Mouse (Mus musculus) lung, embryonic 14.5 days (tissue): Measurements from ENCODE around the gene Pwp2. TPM values are rescaled to one million over a fixed set of nuclear protein-coding genes. Genes with fewer than 3 reads are reported as not detected.

ENCODE experiments used
- ATAC-seq: fragments of 200-750 bp; cut with Nextera tagmentation; 2 replicates; pipeline ENCODE4 v1.8.0; 2017; ENCODE audit warnings: mild to moderate bottlenecking, moderate TSS enrichment, moderate library complexity; ENCODE audit not compliant: insufficient read depth
- DNase-seq: peaks from one replicate; pipeline ENCODE4 v3.0.0-alpha.2; 2015
- H3K27ac ChIP-seq: fragments of 300-500 bp; sonication (generic); 2 replicates; pipeline ENCODE4 v1.5.1; 2014; ENCODE audit warnings: low read depth, mild to moderate bottlenecking, moderate library complexity
- H3K27me3 ChIP-seq: fragments of 300-500 bp; sonication (generic); 2 replicates; pipeline ENCODE4 v1.6.1; 2014; ENCODE audit warnings: low read length, control low read depth; ENCODE audit not compliant: insufficient read depth
- H3K36me3 ChIP-seq: fragments of 300-500 bp; sonication (generic); 2 replicates; pipeline ENCODE4 v1.6.1; 2014; ENCODE audit warnings: control low read depth; ENCODE audit not compliant: insufficient read depth
- H3K4me1 ChIP-seq: fragments of 300-500 bp; sonication (generic); 2 replicates; pipeline ENCODE4 v1.6.1; 2014; ENCODE audit warnings: antibody characterized with exemption, control low read depth; ENCODE audit not compliant: insufficient read depth
- H3K4me2 ChIP-seq: fragments of 300-500 bp; sonication (generic); 2 replicates; pipeline ENCODE4 v1.6.1; 2014; ENCODE audit warnings: mild to moderate bottlenecking
- H3K4me3 ChIP-seq: fragments of 300-500 bp; sonication (generic); 2 replicates; pipeline ENCODE4 v1.5.1; 2014; ENCODE audit warnings: low read depth, low read length
- H3K9ac ChIP-seq: fragments of 300-500 bp; sonication (generic); 2 replicates; pipeline ENCODE4 v1.6.1; 2014
- H3K9me3 ChIP-seq: fragments of 300-500 bp; sonication (generic); 2 replicates; pipeline ENCODE4 v1.6.1; 2016; ENCODE audit warnings: low read depth, low read length, control low read depth
- CTCF ChIP-seq: IDR thresholded peaks from 2 replicates; pipeline ENCODE4 v1.5.1; 2016; ENCODE audit warnings: antibody characterized with exemption, low read depth
- WGBS: fragments of 180-500 bp; shearing (Covaris S2); extraction: QIAGEN DNeasy Blood & Tissue Kit; methylation state at CpG from one replicate; pipeline ENCODE4 v1.1.7; 2014; 5-methylcytosine and 5-hydroxymethylcytosine counted together
- polyA plus RNA-seq: library from polyadenylated mRNA; unstranded; fragments of >200 nt; fragmentation: Nextera tagmentation; extraction: Ambion mirVana; gene quantifications from 2 replicates; pipeline ENCODE4 v1.2.1, GENCODE M21; 2014

The Pwp2 gene
- polyA plus RNA-seq, 1 experiment from 2014 or later = 21.8 TPM

- no peaks in the 10 kb centered on the region for H3K9me3 ChIP-seq
- H3K27ac ChIP-seq = no peak overlapping the region
- DNase-seq (no peak), ATAC-seq (no peak)
- 95% methylated on average over 7 of the region's 7 CpGs for WGBS
- H3K4me2 ChIP-seq = no peak overlapping the region
- H3K9ac ChIP-seq = no peak overlapping the region
- TF ChIP-seq CTCF = no peak
- H3K27me3 ChIP-seq = no peaks in the 10 kb centered on the region
- H3K36me3 ChIP-seq = peaks cover 75% of the 10 kb centered on the region
- H3K4me3 ChIP-seq = no peak overlapping the region
- H3K4me1 ChIP-seq = peaks cover 6% of the 10 kb centered on the region; the same call in 1 of the 2 replicates
Observed at GRCm38 (mm10) chr10:78171057-78171456, 13.9 kb downstream of the Pwp2 start.

- TF ChIP-seq CTCF = no peak
- DNase-seq = no peak
- Histone ChIP-seq H3K27me3 (no peaks in the 10 kb centered on the region), H3K4me3 (peak overlapping the region; percentile 86; the same call in 1 of the 2 replicates), H3K9me3 (no peaks in the 10 kb centered on the region), H3K4me1 (peaks cover 6% of the 10 kb centered on the region; the same call in 1 of the 2 replicates), H3K9ac (no peak overlapping the region), H3K4me2 (peak overlapping the region; percentile 83), H3K36me3 (peaks cover 75% of the 10 kb centered on the region), H3K27ac (no peak overlapping the region)
- ATAC-seq = no peak
- 51% methylated on average over 2 of the region's 2 CpGs for WGBS
Observed at GRCm38 (mm10) chr10:78170445-78170844, 14.5 kb downstream of the Pwp2 start.

GRCm38 (mm10) chr10:78169281-78170042 is 15.5 kb downstream of the Pwp2 start, which contains the start of gene D10Jhu81e:
D10Jhu81e (minus strand) TSS chr10:78169782.
- Histone ChIP-seq H3K27me3 (no peaks in the 10 kb centered on the region), H3K27ac (peak within 1 kb of the TSS; percentile 61), H3K9ac (peak within 1 kb of the TSS; percentile 77), H3K9me3 (no peaks in the 10 kb centered on the region), H3K4me1 (peaks cover 6% of the 10 kb centered on the region; the same call in 1 of the 2 replicates), H3K36me3 (peaks cover 73% of the 10 kb centered on the region), H3K4me2 (peak within 1 kb of the TSS; percentile 83), H3K4me3 (peak within 1 kb of the TSS; percentile 86)
- peak; percentile 96 for ATAC-seq
- peak; percentile 99 for DNase-seq
- 1% methylated on average over 50 of the region's 50 CpGs for WGBS
- 0 out of 2 replicates have a peak, but pooled peaks have one; percentile 12 for TF ChIP-seq CTCF

- H3K4me1 ChIP-seq = peaks cover 6% of the 10 kb centered on the region; the same call in 1 of the 2 replicates
- ATAC-seq (no peak), DNase-seq (no peak)
- no peak overlapping the region for H3K27ac ChIP-seq
- no peaks in the 10 kb centered on the region for H3K9me3 ChIP-seq
- H3K4me2 ChIP-seq = peak overlapping the region; percentile 83
- H3K27me3 ChIP-seq = no peaks in the 10 kb centered on the region
- 82% methylated on average over 11 of the region's 11 CpGs for WGBS
- no peak for TF ChIP-seq CTCF
- H3K9ac ChIP-seq = peak overlapping the region; percentile 77
- peaks cover 72% of the 10 kb centered on the region for H3K36me3 ChIP-seq
- peak overlapping the region; percentile 86 for H3K4me3 ChIP-seq
Observed at GRCm38 (mm10) chr10:78168792-78169191, 16.2 kb downstream of the Pwp2 start.

GRCm38 (mm10) chr10:78167775-78168174 is 17.2 kb downstream of the Pwp2 start:
- H3K27ac ChIP-seq = no peak overlapping the region
- H3K9ac ChIP-seq = no peak overlapping the region; the same call in 1 of the 2 replicates
- ATAC-seq = no peak
- peaks cover 6% of the 10 kb centered on the region; the same call in 1 of the 2 replicates for H3K4me1 ChIP-seq
- no peak overlapping the region for H3K4me2 ChIP-seq
- H3K27me3 ChIP-seq = no peaks in the 10 kb centered on the region
- DNase-seq = no peak
- H3K4me3 ChIP-seq = no peak overlapping the region
- peaks cover 72% of the 10 kb centered on the region for H3K36me3 ChIP-seq
- no peaks in the 10 kb centered on the region for H3K9me3 ChIP-seq
- TF ChIP-seq CTCF = no peak

GRCm38 (mm10) chr10:78167333-78167732 is 17.6 kb downstream of the Pwp2 start:
- Histone ChIP-seq H3K4me1 (peaks cover 6% of the 10 kb centered on the region; the same call in 1 of the 2 replicates), H3K36me3 (peaks cover 72% of the 10 kb centered on the region), H3K9ac (no peak overlapping the region; the same call in 1 of the 2 replicates), H3K4me3 (no peak overlapping the region), H3K27me3 (no peaks in the 10 kb centered on the region), H3K4me2 (no peak overlapping the region), H3K9me3 (no peaks in the 10 kb centered on the region), H3K27ac (no peak overlapping the region)
- ATAC-seq (no peak), DNase-seq (no peak)
- no peak for TF ChIP-seq CTCF
- WGBS = 88% methylated on average over 7 of the region's 7 CpGs

- Histone ChIP-seq H3K4me2 (no peak overlapping the region), H3K9me3 (no peaks in the 10 kb centered on the region), H3K36me3 (peaks cover 61% of the 10 kb centered on the region), H3K4me3 (no peak overlapping the region), H3K4me1 (peaks cover 6% of the 10 kb centered on the region; the same call in 1 of the 2 replicates), H3K9ac (no peak overlapping the region), H3K27ac (no peak overlapping the region), H3K27me3 (no peaks in the 10 kb centered on the region)
- no peak for DNase-seq
- WGBS = 91% methylated on average over 21 of the region's 21 CpGs
- no peak for ATAC-seq
- TF ChIP-seq CTCF = no peak
Observed at GRCm38 (mm10) chr10:78165256-78166005, 19.5 kb downstream of the Pwp2 start.
